Mouse (Mus musculus) bone marrow macrophage, adult 2 months (primary cell): Measurements from ENCODE around the gene Zfp423. TPM values are rescaled to one million over a fixed set of nuclear protein-coding genes. Genes with fewer than 3 reads are reported as not detected.

ENCODE experiments used
- H3K27ac ChIP-seq: 2 replicates; pipeline ENCODE4 v1.5.1; 2012; ENCODE audit warnings: low read depth, low read length; ENCODE audit not compliant: insufficient read depth
- H3K4me1 ChIP-seq: 2 replicates; pipeline ENCODE4 v1.6.1; 2012; ENCODE audit warnings: low read length; ENCODE audit not compliant: control insufficient read depth, insufficient read depth
- H3K4me3 ChIP-seq: 2 replicates; pipeline ENCODE4 v1.5.1; 2012; ENCODE audit warnings: mild to moderate bottlenecking, low read length, moderate library complexity; ENCODE audit not compliant: insufficient read depth
- CTCF ChIP-seq: IDR thresholded peaks from 2 replicates; pipeline ENCODE4 v1.5.1; 2012; ENCODE audit warnings: low read depth, mild to moderate bottlenecking, low read length, moderate library complexity
- POLR2A ChIP-seq: IDR thresholded peaks from 2 replicates; pipeline ENCODE4 v1.6.1; 2012; ENCODE audit warnings: mild to moderate bottlenecking, low read depth, low read length, borderline replicate concordance
- polyA plus RNA-seq: library from polyadenylated mRNA; stranded (reverse); fragments of >200 nt; gene quantifications from 2 replicates; pipeline ENCODE4 v1.2.4, GENCODE M21; 2012; ENCODE audit not compliant: missing spikeins, insufficient read depth, insufficient read length

The Zfp423 gene
- polyA plus RNA-seq, 1 experiment = not detected

GRCm38 (mm10) chr8:87660916-87661910 is 298.2 kb downstream of the Zfp423 start:
- Histone ChIP-seq H3K4me1 (no peaks in the 10 kb centered on the region), H3K27ac (no peak overlapping the region), H3K4me3 (no peak overlapping the region)
- TF ChIP-seq POLR2A (no peak), CTCF (no peak)

- Histone ChIP-seq H3K27ac (no peak overlapping the region), H3K4me1 (no peaks in the 10 kb centered on the region), H3K4me3 (no peak overlapping the region)
- no peak for TF ChIP-seq POLR2A
- no peak for TF ChIP-seq CTCF
Observed at GRCm38 (mm10) chr8:87660029-87660915, 299.1 kb downstream of the Zfp423 start.

- Histone ChIP-seq H3K27ac (no peak overlapping the region), H3K4me1 (no peaks in the 10 kb centered on the region), H3K4me3 (no peak overlapping the region)
- TF ChIP-seq POLR2A (no peak), CTCF (no peak)
Observed at GRCm38 (mm10) chr8:87657488-87657887, 301.9 kb downstream of the Zfp423 start.

GRCm38 (mm10) chr8:87656484-87657230 is 302.7 kb downstream of the Zfp423 start:
- no peak for TF ChIP-seq CTCF
- TF ChIP-seq POLR2A = no peak
- no peak overlapping the region for H3K27ac ChIP-seq

GRCm38 (mm10) chr8:87655946-87656345 is 303.4 kb downstream of the Zfp423 start:
- Histone ChIP-seq H3K4me1 (no peaks in the 10 kb centered on the region), H3K27ac (no peak overlapping the region), H3K4me3 (no peak overlapping the region)
- TF ChIP-seq CTCF (no peak), POLR2A (no peak)

More at GRCm38 (mm10) chr8:87656484-87657230, 302.7 kb downstream of the Zfp423 start:
- Histone ChIP-seq H3K4me3 (no peak overlapping the region), H3K4me1 (no peaks in the 10 kb centered on the region)

- Histone ChIP-seq H3K27ac (no peak overlapping the region), H3K4me1 (no peaks in the 10 kb centered on the region), H3K4me3 (no peak overlapping the region)
- TF ChIP-seq POLR2A = no peak
- TF ChIP-seq CTCF = no peak
Observed at GRCm38 (mm10) chr8:87647781-87648180, 311.6 kb downstream of the Zfp423 start.

- no peaks in the 10 kb centered on the region for H3K4me1 ChIP-seq
- H3K4me3 ChIP-seq = no peak overlapping the region
- no peak overlapping the region for H3K27ac ChIP-seq
- no peak for TF ChIP-seq CTCF
- TF ChIP-seq POLR2A = no peak
Observed at GRCm38 (mm10) chr8:87645829-87646483, 313.4 kb downstream of the Zfp423 start.

GRCm38 (mm10) chr8:87645371-87645770 is 314.0 kb downstream of the Zfp423 start:
- H3K27ac ChIP-seq = no peak overlapping the region
- TF ChIP-seq POLR2A (no peak), CTCF (no peak)
- no peaks in the 10 kb centered on the region for H3K4me1 ChIP-seq
- H3K4me3 ChIP-seq = no peak overlapping the region

- no peaks in the 10 kb centered on the region for H3K4me1 ChIP-seq
- no peak for TF ChIP-seq POLR2A
- no peak for TF ChIP-seq CTCF
- no peak overlapping the region for H3K4me3 ChIP-seq
- no peak overlapping the region for H3K27ac ChIP-seq
Observed at GRCm38 (mm10) chr8:87640930-87641329, 318.5 kb downstream of the Zfp423 start.
